8 mouse cellular contexts compared by ENCODE assay signal in genomic region chr4:55351037-55351436, GRCm38 (mm10). TPM values are rescaled to one million over a fixed set of nuclear protein-coding genes. Genes with fewer than 3 reads are reported as not detected.
DNase-seq lines count a peak whose midpoint lies in the region; ATAC-seq and TF ChIP-seq lines count a peak whose summit lies in the region.

No protein-coding gene starts in this region.

- no peak for TF ChIP-seq CTCF in E14TG2a.4 (conservative IDR thresholded peaks at IDR 0.05; ENCODE audit: low read length)
- TF ChIP-seq CTCF in liver, embryonic 14.5 days (IDR thresholded peaks at IDR 0.05; ENCODE audit: low read depth), result no peak

- peaks cover 4% of the 10 kb centered on the region for H3K36me3 ChIP-seq in heart, embryonic 10.5 days
- H3K36me3 ChIP-seq in E14TG2a.4 (ENCODE audit: insufficient read depth, low read length), result peaks cover 32% of the 10 kb centered on the region
- no peaks in the 10 kb centered on the region for H3K36me3 ChIP-seq in forebrain, embryonic 15.5 days
- H3K36me3 ChIP-seq in liver, embryonic 14.5 days (replicated peaks; ENCODE audit: control insufficient read depth, insufficient read depth, low read depth), result no peaks in the 10 kb centered on the region

- peak overlapping the region; percentile 82 for H3K4me3 ChIP-seq in heart, embryonic 10.5 days
- peak overlapping the region; percentile 98 for H3K4me3 ChIP-seq in E14TG2a.4 (replicated peaks; ENCODE audit: low read length)
- H3K4me3 ChIP-seq in forebrain, embryonic 15.5 days, result peak overlapping the region; percentile 92
- peak overlapping the region; percentile 93 to 95 for H3K4me3 ChIP-seq in liver, embryonic 14.5 days (ENCODE audit: insufficient read depth in 1 of 2, low read depth in 2 of 2, low read length in 2 of 2)

- H3K27me3 ChIP-seq in heart, embryonic 10.5 days (ENCODE audit: insufficient read depth, poor library complexity, severe bottlenecking), result no peaks in the 10 kb centered on the region
- no peaks in the 10 kb centered on the region for H3K27me3 ChIP-seq in E14TG2a.4 (ENCODE audit: insufficient read depth, low read length)
- H3K27me3 ChIP-seq in forebrain, embryonic 15.5 days, result no peaks in the 10 kb centered on the region
- no peaks in the 10 kb centered on the region for H3K27me3 ChIP-seq in liver, embryonic 14.5 days (ENCODE audit: control insufficient read depth, insufficient read depth, low read length)

- DNase-seq in heart, embryonic 10.5 days (ENCODE audit: low spot score), result no peak
- no peak for DNase-seq in heart, adult 9 months (ENCODE audit: low spot score in 2 of 2)
- no peak for DNase-seq in liver, embryonic 14.5 days (ENCODE audit: low read depth in 3 of 3, low spot score in 3 of 3)
- no peak for DNase-seq in ovary, adult 18-20 months (ENCODE audit: low spot score)
- DNase-seq in cerebellum, postnatal 14 days, result no peak

- H3K9me3 ChIP-seq in heart, embryonic 10.5 days, result no peaks in the 10 kb centered on the region
- no peaks in the 10 kb centered on the region for H3K9me3 ChIP-seq in E14TG2a.4 (ENCODE audit: low read length)
- H3K9me3 ChIP-seq in forebrain, embryonic 15.5 days, result no peaks in the 10 kb centered on the region
- no peaks in the 10 kb centered on the region for H3K9me3 ChIP-seq in liver, embryonic 14.5 days (ENCODE audit: control insufficient read depth, low read length)

- peak overlapping the region; percentile 60 for H3K4me2 ChIP-seq in forebrain, embryonic 15.5 days (replicated peaks)
- peak overlapping the region; percentile 81 for H3K4me2 ChIP-seq in liver, embryonic 14.5 days (ENCODE audit: low read depth)

- peak overlapping the region; percentile 91 for H3K9ac ChIP-seq in forebrain, embryonic 15.5 days (replicated peaks)
- H3K9ac ChIP-seq in liver, embryonic 14.5 days (replicated peaks), result peak overlapping the region; percentile 98

- H3K4me1 ChIP-seq in heart, embryonic 10.5 days, result peaks cover 25% of the 10 kb centered on the region
- H3K4me1 ChIP-seq in E14TG2a.4 (replicated peaks; ENCODE audit: low read depth, low read length), result peaks cover 69% of the 10 kb centered on the region
- peaks cover 30% of the 10 kb centered on the region for H3K4me1 ChIP-seq in forebrain, embryonic 15.5 days
- H3K4me1 ChIP-seq in liver, embryonic 14.5 days (replicated peaks; ENCODE audit: control insufficient read depth in 2 of 2, insufficient read depth in 2 of 2, low read length in 1 of 2), result peaks cover 25 to 27% of the 10 kb centered on the region in 2 experiments

- ATAC-seq in forebrain, embryonic 15.5 days (replicated peaks), result no peak
- no peak for ATAC-seq in liver, embryonic 14.5 days (ENCODE audit: insufficient read depth)
- ATAC-seq in inflammation-experienced regulatory T-cells, adult 6 months, result no peak

- peak overlapping the region; percentile 98 for H3K27ac ChIP-seq in heart, embryonic 10.5 days
- no peak overlapping the region for H3K27ac ChIP-seq in forebrain, embryonic 15.5 days (replicated peaks)
- H3K27ac ChIP-seq in liver, embryonic 14.5 days, result peak overlapping the region; percentile 74; the same call in 1 of the 2 replicates

- TF ChIP-seq EP300 in liver, embryonic 14.5 days (IDR thresholded peaks at IDR 0.05; ENCODE audit: low read depth), result no peak

- 17% methylated on average over 12 of the region's 12 CpGs for WGBS in heart, embryonic 10.5 days
- 9% methylated on average over 12 of the region's 12 CpGs for WGBS in forebrain, embryonic 15.5 days
- WGBS in liver, embryonic 14.5 days (ENCODE audit: insufficient replicate concordance), result 7% methylated on average over 12 of the region's 12 CpGs

RNA-seq across cellular contexts. Expression of gene Rad23b, which starts 1.2 kb away (rescaled TPM):
- 64.8 and 85.9 TPM in 2 replicates for polyA plus RNA-seq in heart, embryonic 10.5 days (2016; fragmentation: Nextera tagmentation; extraction: Ambion mirVana)
- 86.1 and 94.0 TPM in 2 replicates for polyA plus RNA-seq in forebrain, embryonic 15.5 days (2015; fragmentation: Nextera tagmentation; extraction: Ambion mirVana)
- polyA plus RNA-seq in liver, embryonic 14.5 days (2012; rRNA removed), result 36.5 and 49.2 TPM in 2 replicates
- 36.3 and 37.3 TPM in 2 replicates for polyA plus RNA-seq in liver, embryonic 14.5 days (2014; fragmentation: Nextera tagmentation; extraction: Ambion mirVana)
- 10 to 100 TPM; 13.8 to 14.6 (median 14.2) TPM for polyA plus RNA-seq in inflammation-experienced regulatory T-cells, adult 6 months (2017; shearing (Covaris generic))
